Mouse (Mus musculus) Patski (cell line): Measurements from ENCODE around the gene Gorasp1. TPM values are rescaled to one million over a fixed set of nuclear protein-coding genes. Genes with fewer than 3 reads are reported as not detected.

Experiments used
- ATAC-seq: fragments of 100-300 bp; one replicate; pipeline ENCODE4 v1.8.0; 2021
- CTCF ChIA-PET: fragments of 350-600 bp; sonication (Branson Sonifier 250); formaldehyde crosslinking; loops from one replicate; lab custom pipeline; 2022; ENCODE audit warnings: inconsistent platforms; lab: Charles Lee
- POLR2A ChIA-PET: fragments of 350-600 bp; sonication (Branson Sonifier 250); formaldehyde crosslinking; loops from one replicate; lab custom pipeline; 2022; ENCODE audit warnings: antibody characterized with exemption, inconsistent platforms; lab: Charles Lee
- DNase-seq: peaks from one replicate; pipeline ENCODE4 v3.0.0-alpha.2; 2011; ENCODE audit warnings: low read depth, low spot score
- H3K27me3 ChIP-seq: fragments of 371-371 bp; one replicate; pipeline ENCODE4 v1.5.1; 2021
- CTCF ChIP-seq: fragments of 100-300 bp; IDR thresholded peaks from one replicate; pipeline ENCODE4 v1.5.1; 2021
- in situ Hi-C: fragments of 300-500 bp; cut with MboI; formaldehyde crosslinking; loops from 3 replicates; pipeline ENCODE4 v1.11.1; 2018; ENCODE audit warnings: low pct_unique_long_range_greater_than_20kb, mixed read lengths
- polyA plus RNA-seq: library from polyadenylated mRNA; unstranded; gene quantifications from one replicate; pipeline ENCODE4 v1.2.3, GENCODE M21; 2021

Gorasp1 gene
- polyA plus RNA-seq, 1 experiment from 2014 or later: 24.1 TPM

DNA sequence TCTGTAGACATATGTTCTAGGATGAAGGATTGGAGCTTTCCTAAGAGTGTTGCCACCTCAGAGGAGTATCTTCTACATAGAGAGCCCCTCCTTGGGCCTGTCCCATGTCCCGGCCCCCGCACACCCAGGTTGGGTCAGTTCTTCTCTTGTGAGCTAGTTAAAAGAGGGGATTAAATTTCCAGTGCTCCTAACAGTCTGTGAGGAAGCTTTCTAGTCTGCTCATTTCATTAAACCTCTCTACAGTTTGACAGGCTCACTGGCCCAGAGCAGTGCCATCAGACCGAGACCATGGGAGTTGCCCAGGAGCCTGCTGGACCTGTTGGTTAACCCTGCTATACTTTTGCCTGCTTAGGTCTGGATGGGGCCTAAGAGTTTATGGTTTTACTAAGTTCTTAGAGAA, 28.7 kb downstream of the Gorasp1 start:
- no peaks in the 10 kb centered on the region for H3K27me3 ChIP-seq
- no peak for DNase-seq
- in situ Hi-C loops: no loop called here
- POLR2A ChIA-PET: no interaction called here
- CTCF ChIA-PET: interaction anchor here (1.5 to 1.9 kb wide), 2 partner anchors 10 to 17 kb away, joined by 3 to 4 read pairs; no protein-coding TSS in a partner anchor
- TF ChIP-seq CTCF: no peak
- no peak for ATAC-seq

DNA sequence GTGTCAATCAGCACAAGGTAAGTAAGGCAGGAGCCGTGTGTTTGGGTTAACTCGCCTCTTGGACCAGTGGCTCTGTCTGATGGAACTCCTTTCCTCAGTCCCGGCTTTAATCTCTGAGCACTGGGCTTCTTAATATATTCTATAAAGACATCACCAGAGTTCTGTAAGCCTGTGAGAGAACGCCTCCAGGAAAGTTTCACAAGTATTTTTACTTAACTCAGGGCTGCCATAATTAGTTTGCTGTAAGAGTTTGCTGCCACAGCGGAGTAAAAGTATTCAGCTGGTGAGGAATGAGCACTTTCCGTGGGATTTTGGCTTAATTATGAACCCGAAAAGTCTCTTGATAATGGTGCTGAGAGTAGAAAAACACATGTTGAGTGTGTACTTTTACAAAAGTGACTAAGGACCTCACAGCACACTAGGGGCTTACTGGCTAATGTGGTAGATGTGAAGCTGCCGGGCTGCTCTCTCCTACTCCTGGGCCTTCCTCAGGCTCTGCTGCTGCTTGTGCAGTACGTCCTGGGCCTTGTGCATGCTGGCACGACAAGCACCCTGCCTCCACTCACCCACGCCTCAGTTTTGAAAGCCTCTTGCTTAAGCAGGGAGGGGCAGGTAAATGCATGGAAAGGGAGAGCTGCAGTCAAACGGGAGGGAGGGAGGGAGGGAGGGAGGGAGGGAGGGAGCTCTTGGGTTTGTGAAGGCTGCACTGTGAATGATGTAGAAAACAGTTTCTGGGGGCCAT, 34.8 kb downstream of the Gorasp1 start:
- CTCF ChIA-PET: interaction anchor here (0.7 to 1.5 kb wide), 2 partner anchors 10 to 22 kb away, joined by 3 to 5 read pairs; no protein-coding TSS in a partner anchor
- no peak for TF ChIP-seq CTCF
- ATAC-seq (no peak), DNase-seq (no peak)
- in situ Hi-C loops: no loop called here
- POLR2A ChIA-PET: no interaction called here
- no peaks in the 10 kb centered on the region for H3K27me3 ChIP-seq

- no peak for TF ChIP-seq CTCF
- ChIA-PET CTCF (interaction anchor here (1.8 kb wide), 1 partner anchor 10 kb away, joined by 4 read pairs; no protein-coding TSS in a partner anchor), POLR2A (interaction anchor here (1.1 kb wide), 1 partner anchor 28 kb away, joined by 6 read pairs; no protein-coding TSS in a partner anchor)
- in situ Hi-C loops: loop anchor here (10.0 to 25.0 kb wide), 2 partner anchors 237 to 435 kb away; no protein-coding TSS in a partner anchor
- DNase-seq (no peak), ATAC-seq (no peak)
- H3K27me3 ChIP-seq: no peaks in the 10 kb centered on the region
Observed at GRCm38 (mm10) chr9:119899446-119899845, 37.9 kb downstream of the Gorasp1 start.

DNA sequence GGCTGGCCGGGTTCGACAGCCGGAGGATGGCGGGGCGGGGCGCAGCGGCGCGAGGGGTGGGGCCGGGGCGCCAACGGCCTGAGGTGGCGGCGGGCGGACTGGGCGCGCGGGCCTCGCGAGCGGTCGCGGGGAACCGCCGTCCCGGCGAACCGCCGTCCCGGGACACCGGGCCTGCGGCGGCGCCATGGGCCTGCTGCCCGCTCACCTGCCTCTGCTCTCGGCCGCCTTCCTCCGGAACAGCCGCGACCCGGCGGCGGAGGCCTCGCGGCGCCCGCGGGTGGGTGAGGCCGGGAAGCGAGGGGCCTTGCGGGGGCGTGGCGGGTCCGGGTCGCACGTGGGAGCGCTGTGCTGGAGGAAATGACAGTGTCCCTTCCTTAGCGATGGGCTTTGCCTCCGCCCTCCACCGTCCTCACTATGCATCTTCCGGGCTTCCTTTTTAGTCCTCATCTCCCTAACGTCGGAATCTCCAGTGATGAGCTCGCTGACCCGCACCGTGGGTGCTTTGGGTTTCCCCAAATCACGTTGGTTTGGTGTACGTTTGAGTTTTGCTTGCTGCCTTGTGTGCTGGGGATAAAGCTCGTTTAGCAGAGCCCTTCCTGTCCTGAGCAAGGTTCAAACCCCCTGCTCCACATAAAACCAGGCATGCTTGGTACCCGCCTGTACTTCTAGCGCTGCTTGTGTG, 42.2 kb downstream of the Gorasp1 start:
- H3K27me3 ChIP-seq: no peaks in the 10 kb centered on the region
- CTCF ChIA-PET: no interaction called here
- ATAC-seq: peak; percentile 77
- TF ChIP-seq CTCF: no peak
- POLR2A ChIA-PET: interaction anchor here (0.6 kb wide), 1 partner anchor 72 kb away, joined by 3 read pairs; no protein-coding TSS in a partner anchor
- no peak for DNase-seq
- in situ Hi-C loops: loop anchor here (10.0 to 25.0 kb wide), 2 partner anchors 233 to 430 kb away; no protein-coding TSS in a partner anchor

- POLR2A ChIA-PET: no interaction called here
Observed at GRCm38 (mm10) chr9:119894339-119895009, 42.9 kb downstream of the Gorasp1 start, which contains the start of gene Wdr48. Gene Wdr48, plus strand, starts transcription at chr9:119894878.

GRCm38 (mm10) chr9:119893881-119894280, 43.5 kb downstream of the Gorasp1 start:
- H3K27me3 ChIP-seq: no peaks in the 10 kb centered on the region
- TF ChIP-seq CTCF: no peak
- DNase-seq (no peak), ATAC-seq (no peak)
- CTCF ChIA-PET: no interaction called here
- in situ Hi-C loops: loop anchor here (10.0 to 25.0 kb wide), 2 partner anchors 232 to 429 kb away; no protein-coding TSS in a partner anchor
- POLR2A ChIA-PET: no interaction called here

More at GRCm38 (mm10) chr9:119894339-119895009, 42.9 kb downstream of the Gorasp1 start, which contains the start of gene Wdr48:
- H3K27me3 ChIP-seq: no peaks in the 10 kb centered on the region
- TF ChIP-seq CTCF: no peak
- ATAC-seq: peak; percentile 99
- CTCF ChIA-PET: no interaction called here
- DNase-seq: peak; percentile 84
- in situ Hi-C loops: loop anchor here (10.0 to 25.0 kb wide), 2 partner anchors 232 to 430 kb away; no protein-coding TSS in a partner anchor

DNA sequence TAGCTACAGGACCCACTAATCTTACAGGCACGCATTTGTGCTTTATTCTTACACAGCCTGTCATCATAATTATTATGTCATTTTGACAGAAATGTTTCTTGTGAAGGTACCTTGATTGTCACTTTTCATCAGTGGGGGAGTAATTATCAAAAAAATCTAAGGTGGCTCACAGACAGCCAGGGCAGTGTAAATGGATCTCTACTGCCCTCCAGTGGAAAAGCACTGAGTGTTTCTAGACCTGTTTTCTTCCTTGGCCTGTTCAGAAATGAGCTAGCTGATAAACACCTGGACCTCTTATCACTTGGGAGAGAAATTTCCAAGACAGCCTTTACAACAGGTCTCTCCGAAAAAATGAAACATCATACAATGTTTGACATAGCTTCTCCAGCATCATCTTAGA, 46.7 kb downstream of the Gorasp1 start:
- ATAC-seq (no peak), DNase-seq (no peak)
- in situ Hi-C loops: loop anchor here (10.0 to 25.0 kb wide), 2 partner anchors 228 to 426 kb away; no protein-coding TSS in a partner anchor
- no peaks in the 10 kb centered on the region for H3K27me3 ChIP-seq
- POLR2A ChIA-PET: no interaction called here
- CTCF ChIA-PET: interaction anchor here (0.6 to 1.6 kb wide), 8 partner anchors 9 to 420 kb away, joined by 3 to 9 read pairs (median 4); no protein-coding TSS in a partner anchor
- TF ChIP-seq CTCF: peak; percentile 85

DNA sequence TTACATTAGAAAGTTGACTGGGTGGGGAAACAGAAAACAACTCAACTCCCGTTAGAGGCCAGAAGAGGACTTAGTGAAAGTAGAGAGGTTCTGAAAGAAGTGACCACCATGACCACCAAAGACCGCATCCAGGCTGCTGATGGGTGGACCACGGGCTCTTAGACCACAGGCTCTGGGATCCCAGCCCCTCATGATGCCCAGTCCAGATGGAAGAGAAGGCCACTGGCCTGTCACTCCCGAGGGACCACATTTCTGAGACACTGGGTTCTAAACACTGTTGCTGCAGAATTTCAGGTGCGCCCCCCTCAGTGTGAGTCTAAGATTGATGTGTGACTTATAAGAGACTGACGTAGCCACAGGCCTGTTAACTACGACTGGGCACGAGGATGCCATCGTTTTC, 47.9 kb downstream of the Gorasp1 start:
- no peak for TF ChIP-seq CTCF
- in situ Hi-C loops: loop anchor here (10.0 to 25.0 kb wide), 2 partner anchors 95 to 227 kb away; no protein-coding TSS in a partner anchor
- no peak for ATAC-seq
- ChIA-PET POLR2A (no interaction called here), CTCF (no interaction called here)
- H3K27me3 ChIP-seq: no peaks in the 10 kb centered on the region
- no peak for DNase-seq

DNA sequence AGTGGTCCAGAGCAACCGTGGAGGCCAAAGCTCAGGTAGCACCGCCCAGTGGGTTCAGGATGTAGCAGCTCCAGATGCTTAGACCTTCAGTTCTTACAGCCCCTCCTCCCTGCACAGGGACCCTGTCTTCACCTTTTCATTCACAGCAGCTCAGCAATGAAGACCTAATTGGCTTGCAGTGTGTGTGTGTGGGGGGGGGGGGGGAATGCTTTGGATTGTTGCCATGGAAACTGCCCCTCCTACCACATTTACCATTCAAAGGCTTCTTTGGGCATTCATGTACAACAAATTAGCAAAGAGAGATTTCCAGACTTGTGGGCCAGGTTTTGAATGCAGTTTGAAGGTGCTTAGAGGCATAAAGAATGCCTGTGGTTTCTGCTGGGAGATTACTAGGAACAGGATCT, 48.5 kb downstream of the Gorasp1 start:
- CTCF ChIA-PET: no interaction called here
- ATAC-seq: no peak
- in situ Hi-C loops: loop anchor here (10.0 to 25.0 kb wide), 2 partner anchors 94 to 227 kb away; no protein-coding TSS in a partner anchor
- peak; percentile 27 for DNase-seq
- POLR2A ChIA-PET: no interaction called here
- H3K27me3 ChIP-seq: no peaks in the 10 kb centered on the region
- TF ChIP-seq CTCF: no peak
